Mouse (Mus musculus) heart, adult 2 months (tissue): Measurements from ENCODE around the gene Map3k7cl. TPM values are rescaled to one million over a fixed set of nuclear protein-coding genes. Genes with fewer than 3 reads are reported as not detected.

Experiments used
- DNase-seq, 2 experiments: peaks; one replicate each; pipeline ENCODE4 v3.0.0; 2021
- H3K27ac ChIP-seq: fragments of 200-600 bp; 2 replicates; pipeline ENCODE4 v1.8.1; 2022
- H3K27me3 ChIP-seq: fragments of 200-500 bp; 2 replicates; pipeline ENCODE4 v1.6.1; 2012; ENCODE audit warnings: mild to moderate bottlenecking, low read length, inconsistent platforms, mixed read lengths; ENCODE audit not compliant: control insufficient read depth, insufficient read depth
- H3K36me3 ChIP-seq: fragments of 200-500 bp; 2 replicates; pipeline ENCODE4 v1.6.1; 2012; ENCODE audit warnings: low read length, inconsistent platforms; ENCODE audit not compliant: control insufficient read depth, insufficient read depth
- H3K4me1 ChIP-seq: fragments of 200-500 bp; 2 replicates; pipeline ENCODE4 v1.6.1; 2011; ENCODE audit warnings: low read length; ENCODE audit not compliant: control insufficient read depth, insufficient read depth
- H3K4me3 ChIP-seq: fragments of 200-600 bp; 2 replicates; pipeline ENCODE4 v1.8.1; 2022
- H3K79me2 ChIP-seq: fragments of 200-500 bp; replicated peaks from 2 replicates; pipeline ENCODE4 v1.6.1; 2012; ENCODE audit warnings: mild to moderate bottlenecking, inconsistent platforms, low read length, moderate library complexity, mixed read lengths; ENCODE audit not compliant: control insufficient read depth, insufficient read depth
- H3K9ac ChIP-seq: fragments of 200-500 bp; 2 replicates; pipeline ENCODE4 v1.6.1; 2012; ENCODE audit warnings: low read depth, mild to moderate bottlenecking, control low read depth, inconsistent platforms, low read length, mixed read lengths
- CTCF ChIP-seq: fragments of 200-600 bp; IDR thresholded peaks from 2 replicates; pipeline ENCODE4 v1.8.1; 2022; ENCODE audit warnings: antibody characterized with exemption, mild to moderate bottlenecking, moderate library complexity
- EP300 ChIP-seq: fragments of 200-500 bp; IDR thresholded peaks from 2 replicates; pipeline ENCODE4 v1.6.1; 2011; ENCODE audit warnings: low read depth, low read length, control low read depth; ENCODE audit not compliant: insufficient read depth
- POLR2A ChIP-seq: fragments of 200-500 bp; IDR thresholded peaks from 2 replicates; pipeline ENCODE4 v1.6.1; 2011; ENCODE audit warnings: mild to moderate bottlenecking, low read depth, low read length, control low read depth; ENCODE audit not compliant: insufficient read depth
- WGBS: fragments of 180-500 bp; shearing (Covaris S2); methylation state at CpG from one replicate; pipeline ENCODE4 v1.1.7; 2018; 5-methylcytosine and 5-hydroxymethylcytosine counted together
- intact Hi-C: fragments of 180-260 bp; cut with DNase I; formaldehyde crosslinking; loops from one replicate; pipeline ENCODE4 v1.15.1; 2025
- polyA plus RNA-seq: library from polyadenylated mRNA; depleted of rRNA; stranded (reverse); fragments of >200 nt; gene quantifications from 2 replicates; pipeline ENCODE4 v1.2.3, GENCODE M21; 2012
- total RNA-seq, 2 experiments: library from RNA; stranded (reverse); gene quantifications; 2 replicates each; pipeline ENCODE4 v1.2.3; 2021

The Map3k7cl gene
- total and polyA plus RNA-seq, 3 experiments = 1.5 to 2.2 (median 2.0) TPM

GRCm38 (mm10) chr16:87567572-87567971, 14.4 kb downstream of the Map3k7cl start:
- WGBS = 64% methylated on average over 13 of the region's 13 CpGs
- intact Hi-C loops = no loop called here
- peak in 1 of 2 experiments; percentile 24 for DNase-seq
- H3K27me3 ChIP-seq = no peaks in the 10 kb centered on the region
- no peaks in the 10 kb centered on the region for H3K4me1 ChIP-seq
- no peaks in the 10 kb centered on the region for H3K36me3 ChIP-seq
- H3K4me3 ChIP-seq = no peak overlapping the region
- H3K79me2 ChIP-seq = no peaks in the 10 kb centered on the region
- no peak overlapping the region for H3K9ac ChIP-seq
- peak overlapping the region; percentile 38 for H3K27ac ChIP-seq
- TF ChIP-seq EP300 = no peak
- no peak for TF ChIP-seq CTCF
- TF ChIP-seq POLR2A = no peak

- Histone ChIP-seq H3K36me3 (no peaks in the 10 kb centered on the region), H3K9ac (no peak overlapping the region), H3K27me3 (no peaks in the 10 kb centered on the region), H3K4me3 (no peak overlapping the region), H3K4me1 (no peaks in the 10 kb centered on the region), H3K27ac (no peak overlapping the region; the same call in 1 of the 2 replicates), H3K79me2 (no peaks in the 10 kb centered on the region)
- intact Hi-C loops = no loop called here
- WGBS = 73% methylated on average over 7 of the region's 7 CpGs
- TF ChIP-seq CTCF = no peak
- no peak for TF ChIP-seq POLR2A
- TF ChIP-seq EP300 = no peak
- DNase-seq = no peak
Observed at GRCm38 (mm10) chr16:87568241-87568640, 15.1 kb downstream of the Map3k7cl start.

GRCm38 (mm10) chr16:87569576-87570105, 16.5 kb downstream of the Map3k7cl start:
- intact Hi-C loops = no loop called here
- Histone ChIP-seq H3K79me2 (no peaks in the 10 kb centered on the region), H3K27me3 (no peaks in the 10 kb centered on the region), H3K9ac (no peak overlapping the region), H3K4me1 (no peaks in the 10 kb centered on the region), H3K27ac (no peak overlapping the region), H3K4me3 (no peak overlapping the region), H3K36me3 (no peaks in the 10 kb centered on the region)
- no peak for TF ChIP-seq POLR2A
- 81% methylated on average over 7 of the region's 7 CpGs for WGBS
- no peak for DNase-seq

GRCm38 (mm10) chr16:87570334-87570733, 17.2 kb downstream of the Map3k7cl start:
- 85% methylated on average over 7 of the region's 7 CpGs for WGBS
- Histone ChIP-seq H3K4me3 (no peak overlapping the region), H3K27me3 (no peaks in the 10 kb centered on the region), H3K27ac (no peak overlapping the region), H3K4me1 (no peaks in the 10 kb centered on the region), H3K9ac (no peak overlapping the region), H3K36me3 (no peaks in the 10 kb centered on the region), H3K79me2 (no peaks in the 10 kb centered on the region)
- TF ChIP-seq CTCF (no peak), POLR2A (no peak), EP300 (no peak)
- intact Hi-C loops = no loop called here
- DNase-seq = no peak

- intact Hi-C loops = no loop called here
- Histone ChIP-seq H3K79me2 (no peaks in the 10 kb centered on the region), H3K27ac (no peak overlapping the region), H3K27me3 (no peaks in the 10 kb centered on the region), H3K36me3 (no peaks in the 10 kb centered on the region), H3K9ac (no peak overlapping the region), H3K4me3 (no peak overlapping the region), H3K4me1 (no peaks in the 10 kb centered on the region)
- 74% methylated on average over 5 of the region's 5 CpGs for WGBS
- no peak for DNase-seq
- no peak for TF ChIP-seq EP300
- no peak for TF ChIP-seq POLR2A
- no peak for TF ChIP-seq CTCF
Observed at GRCm38 (mm10) chr16:87573409-87573808, 20.3 kb downstream of the Map3k7cl start.

GRCm38 (mm10) chr16:87574160-87574559, 21.0 kb downstream of the Map3k7cl start:
- no peak overlapping the region for H3K4me3 ChIP-seq
- no peak overlapping the region for H3K27ac ChIP-seq
- no peak overlapping the region for H3K9ac ChIP-seq
- no peaks in the 10 kb centered on the region for H3K79me2 ChIP-seq
- no peak for DNase-seq
- H3K36me3 ChIP-seq = no peaks in the 10 kb centered on the region
- WGBS = 62% methylated on average over 5 of the region's 5 CpGs
- no peaks in the 10 kb centered on the region for H3K27me3 ChIP-seq
- intact Hi-C loops = no loop called here
- H3K4me1 ChIP-seq = no peaks in the 10 kb centered on the region
- no peak for TF ChIP-seq EP300
- TF ChIP-seq CTCF = no peak
- TF ChIP-seq POLR2A = no peak
